Mouse (Mus musculus) embryonic facial prominence, embryonic 10.5 days (tissue): ENCODE measurements around the gene Arhgef3. TPM values are rescaled to one million over a fixed set of nuclear protein-coding genes. Genes with fewer than 3 reads are reported as not detected.

Experiments
- DNase-seq: peaks from one replicate; pipeline ENCODE4 v3.0.0-alpha.2; 2017; ENCODE audit warnings: low spot score
- H3K27ac ChIP-seq: fragments of 300-500 bp; sonication (generic); replicated peaks from 2 replicates; pipeline ENCODE4 v1.5.1; 2016; ENCODE audit warnings: mild to moderate bottlenecking
- H3K27me3 ChIP-seq: fragments of 300-500 bp; sonication (generic); replicated peaks from 2 replicates; pipeline ENCODE4 v1.6.1; 2016; ENCODE audit warnings: low read depth, mild to moderate bottlenecking; ENCODE audit not compliant: poor library complexity, severe bottlenecking
- H3K36me3 ChIP-seq: fragments of 300-500 bp; sonication (generic); replicated peaks from 2 replicates; pipeline ENCODE4 v1.6.1; 2016; ENCODE audit warnings: mild to moderate bottlenecking, moderate library complexity
- H3K4me1 ChIP-seq: fragments of 300-500 bp; sonication (generic); 2 replicates; pipeline ENCODE4 v1.6.1; 2016
- H3K4me3 ChIP-seq: fragments of 300-500 bp; sonication (generic); 2 replicates; pipeline ENCODE4 v1.5.1; 2016; ENCODE audit warnings: mild to moderate bottlenecking, moderate library complexity
- H3K9me3 ChIP-seq: fragments of 300-500 bp; sonication (generic); 2 replicates; pipeline ENCODE4 v1.6.1; 2016; ENCODE audit warnings: mild to moderate bottlenecking
- WGBS: fragments of 180-500 bp; shearing (Covaris S2); methylation state at CpG from one replicate; pipeline ENCODE4 v1.1.7; 2016; 5-methylcytosine and 5-hydroxymethylcytosine counted together
- polyA plus RNA-seq: library from polyadenylated mRNA; unstranded; fragments of >200 nt; fragmentation: Nextera tagmentation; extraction: Ambion mirVana; gene quantifications from 2 replicates; pipeline ENCODE4 v1.2.1, GENCODE M21; 2016

Arhgef3 gene
- 3.8 and 4.0 TPM in 2 replicates for polyA plus RNA-seq

GRCm38 (mm10) chr14:27114362-27115274, at the start of gene Arhgef3:
TSS of gene Arhgef3 (plus strand) at chr14:27114899.
- under 1% methylated on average over 58 of the region's 58 CpGs for WGBS
- Histone ChIP-seq H3K9me3 (no peaks in the 10 kb centered on the region), H3K4me3 (peak within 1 kb of the TSS; percentile 69), H3K27ac (peak within 1 kb of the TSS; percentile 19), H3K27me3 (peaks cover 55% of the 10 kb centered on the region), H3K4me1 (peaks cover 14% of the 10 kb centered on the region), H3K36me3 (no peaks in the 10 kb centered on the region)
- peak; percentile 81 for DNase-seq

DNA sequence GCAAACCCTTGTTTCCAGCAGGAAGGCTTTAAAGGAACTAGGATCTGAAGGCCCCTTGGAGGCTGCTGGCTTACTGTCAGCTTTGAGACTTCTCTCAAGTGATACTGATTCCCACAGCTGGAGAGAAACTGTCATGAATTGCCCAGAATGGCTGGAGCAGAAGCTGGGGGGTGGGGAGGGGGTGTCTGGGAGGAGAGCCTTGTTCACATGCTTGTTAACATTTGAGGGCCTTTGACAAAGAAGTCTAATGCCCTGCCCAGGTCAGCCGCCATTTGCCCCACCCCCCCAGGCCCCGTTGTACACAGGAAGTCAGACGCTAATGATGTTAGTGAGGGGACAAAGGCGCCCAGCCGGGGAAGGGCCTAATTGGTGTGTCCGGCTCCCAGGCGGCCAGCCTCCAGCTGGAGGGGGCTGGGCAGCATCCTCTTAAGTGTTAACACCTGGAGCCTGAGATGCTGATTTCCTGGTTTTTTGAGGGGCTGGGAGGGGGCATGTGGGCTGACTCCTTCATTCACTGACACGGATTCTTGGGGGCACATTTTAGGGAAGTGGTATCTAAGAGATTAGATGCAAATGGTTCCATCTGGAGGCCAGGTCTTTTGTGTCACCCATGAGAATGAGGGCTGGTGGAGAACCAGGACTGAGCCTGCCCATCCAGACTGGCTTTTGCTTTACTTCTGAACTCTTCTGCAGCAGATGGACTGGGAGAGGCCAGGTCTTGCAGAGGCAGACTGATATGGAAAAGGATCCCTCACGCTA, 48.3 kb upstream of the Arhgef3 start:
- DNase-seq: peak; percentile 94
- Histone ChIP-seq H3K27me3 (no peaks in the 10 kb centered on the region), H3K4me1 (peaks cover 96% of the 10 kb centered on the region), H3K27ac (peak overlapping the region; percentile 81), H3K36me3 (0 out of 2 replicates have a peak, but pooled peaks cover 5% of the 10 kb centered on the region), H3K9me3 (no peaks in the 10 kb centered on the region), H3K4me3 (peak overlapping the region; percentile 33)
- WGBS: 3% methylated on average over 9 of the region's 9 CpGs

- H3K27me3 ChIP-seq: no peaks in the 10 kb centered on the region
- peak overlapping the region; percentile 33 for H3K4me3 ChIP-seq
- 0 out of 2 replicates have a peak, but pooled peaks cover 3% of the 10 kb centered on the region for H3K36me3 ChIP-seq
- peak; percentile 78 for DNase-seq
- 14% methylated on average over 6 of the region's 6 CpGs for WGBS
- no peaks in the 10 kb centered on the region for H3K9me3 ChIP-seq
- H3K4me1 ChIP-seq: peaks cover 98% of the 10 kb centered on the region
- peak overlapping the region; percentile 81 for H3K27ac ChIP-seq
These were observed 46.8 kb upstream of the Arhgef3 start for GRCm38 (mm10) chr14:27067866-27068271.

DNA sequence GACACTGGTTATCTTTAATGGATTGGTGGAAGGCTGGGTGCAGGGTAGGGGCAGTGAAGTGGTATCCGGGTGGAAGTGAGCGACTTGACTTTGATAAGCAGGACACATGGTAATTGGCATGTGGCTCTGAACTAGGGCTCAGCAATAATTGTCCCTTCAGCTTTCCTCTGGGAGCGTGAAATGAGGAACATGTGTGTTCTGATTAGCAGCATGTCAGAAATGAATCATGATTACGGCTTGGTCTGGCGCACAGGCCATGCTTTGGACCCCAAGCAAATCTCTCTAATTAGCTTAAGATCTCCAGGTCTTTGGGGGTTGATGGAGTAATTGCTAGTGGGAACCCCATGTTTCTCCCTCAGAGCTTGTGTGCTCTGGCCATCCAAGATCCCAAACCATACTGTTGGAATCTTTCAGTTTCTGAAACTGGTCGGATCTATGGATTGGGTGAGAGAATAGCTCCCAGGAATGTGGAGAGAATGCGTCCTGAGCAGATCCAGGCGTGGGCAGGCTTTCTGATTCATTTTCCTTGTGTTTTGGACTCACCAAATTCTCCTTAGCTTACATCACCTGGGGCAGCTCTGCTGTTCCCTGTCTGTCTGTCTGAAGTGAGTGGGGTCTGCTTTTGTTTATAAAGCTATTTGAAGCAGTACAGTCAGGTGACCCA, 45.1 kb upstream of the Arhgef3 start:
- WGBS: 28% methylated on average over 8 of the region's 8 CpGs
- Histone ChIP-seq H3K9me3 (no peaks in the 10 kb centered on the region), H3K27ac (peak overlapping the region; percentile 81), H3K36me3 (0 out of 2 replicates have a peak, but pooled peaks cover 5% of the 10 kb centered on the region), H3K4me1 (peaks cover 98% of the 10 kb centered on the region), H3K4me3 (peak overlapping the region; percentile 14; the same call in 1 of the 2 replicates), H3K27me3 (no peaks in the 10 kb centered on the region)
- peak; percentile 65 for DNase-seq

- Histone ChIP-seq H3K27me3 (no peaks in the 10 kb centered on the region), H3K27ac (peak overlapping the region; percentile 81), H3K4me1 (peaks cover 100% of the 10 kb centered on the region), H3K4me3 (0 out of 2 replicates have a peak overlapping the region, but pooled peaks have one; percentile 16), H3K36me3 (0 out of 2 replicates have a peak, but pooled peaks cover 5% of the 10 kb centered on the region), H3K9me3 (no peaks in the 10 kb centered on the region)
- WGBS: 23% methylated on average over 3 of the region's 3 CpGs
- no peak for DNase-seq
These were observed 44.6 kb upstream of the Arhgef3 start for GRCm38 (mm10) chr14:27070128-27070527.

DNA sequence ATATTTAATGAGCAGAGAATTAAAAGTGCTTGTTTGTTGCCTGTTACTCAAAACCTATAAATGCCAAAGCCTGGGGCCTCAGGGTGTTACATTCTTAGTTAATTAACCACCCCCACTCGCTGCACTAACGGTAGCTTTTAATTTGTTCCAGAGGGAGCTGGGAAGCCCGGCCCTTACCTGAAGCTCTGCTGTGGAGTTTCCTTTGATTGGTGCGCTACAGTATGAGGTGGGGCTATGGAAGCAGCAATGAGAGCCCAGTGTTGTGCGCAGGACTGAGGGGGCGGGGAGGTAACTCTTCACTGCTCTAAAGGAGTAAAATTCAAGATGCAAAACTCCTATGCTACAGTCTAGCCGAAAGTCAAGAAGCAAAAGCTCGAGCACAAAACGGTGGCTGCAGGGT, 43.9 kb upstream of the Arhgef3 start:
- 8% methylated on average over 9 of the region's 9 CpGs for WGBS
- Histone ChIP-seq H3K27ac (peak overlapping the region; percentile 81), H3K36me3 (0 out of 2 replicates have a peak, but pooled peaks cover 5% of the 10 kb centered on the region), H3K27me3 (no peaks in the 10 kb centered on the region), H3K4me3 (0 out of 2 replicates have a peak overlapping the region, but pooled peaks have one; percentile 16), H3K4me1 (peaks cover 100% of the 10 kb centered on the region), H3K9me3 (no peaks in the 10 kb centered on the region)
- DNase-seq: peak; percentile 50

- Histone ChIP-seq H3K4me1 (peaks cover 100% of the 10 kb centered on the region), H3K27me3 (no peaks in the 10 kb centered on the region), H3K36me3 (peaks cover 15% of the 10 kb centered on the region), H3K4me3 (no peak overlapping the region; the same call in 1 of the 2 replicates), H3K27ac (peak overlapping the region; percentile 81), H3K9me3 (no peaks in the 10 kb centered on the region)
- WGBS: 15% methylated on average over 3 of the region's 3 CpGs
- peak; percentile 74 for DNase-seq
These were observed 42.7 kb upstream of the Arhgef3 start for GRCm38 (mm10) chr14:27071985-27072384.

- Histone ChIP-seq H3K27ac (peak overlapping the region; percentile 60), H3K36me3 (peaks cover 31% of the 10 kb centered on the region), H3K4me1 (peaks cover 74% of the 10 kb centered on the region), H3K27me3 (no peaks in the 10 kb centered on the region), H3K9me3 (no peaks in the 10 kb centered on the region), H3K4me3 (no peak overlapping the region)
- WGBS: 59% methylated on average over 6 of the region's 6 CpGs
- DNase-seq: no peak
These were observed 39.6 kb upstream of the Arhgef3 start for GRCm38 (mm10) chr14:27075084-27075483.

GRCm38 (mm10) chr14:27075909-27076521, 38.7 kb upstream of the Arhgef3 start:
- Histone ChIP-seq H3K4me3 (no peak overlapping the region), H3K9me3 (no peaks in the 10 kb centered on the region), H3K4me1 (peaks cover 73% of the 10 kb centered on the region), H3K36me3 (peaks cover 41% of the 10 kb centered on the region), H3K27ac (peak overlapping the region; percentile 49), H3K27me3 (no peaks in the 10 kb centered on the region)
- WGBS: 76% methylated on average over 8 of the region's 8 CpGs
- DNase-seq: no peak

DNA sequence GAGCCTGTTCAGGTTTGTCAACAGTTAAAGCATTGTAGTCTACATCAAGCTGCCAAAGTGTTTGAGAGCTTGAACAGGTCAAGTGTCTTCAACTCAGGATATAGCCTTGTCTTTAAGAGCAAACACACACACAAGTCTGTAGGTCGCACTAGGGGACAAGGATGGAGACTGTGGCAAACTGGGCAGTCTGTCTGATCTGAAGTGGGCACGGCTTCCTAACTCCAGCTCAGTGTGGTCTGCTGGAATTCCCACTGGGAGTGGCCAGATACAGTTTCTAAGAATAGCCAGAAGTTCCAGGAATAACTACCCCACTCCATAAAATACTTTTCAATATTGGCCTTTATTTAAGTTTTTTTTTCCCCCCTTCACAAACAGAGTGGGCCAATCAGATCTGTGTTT, 38.2 kb upstream of the Arhgef3 start:
- 83% methylated on average over 2 of the region's 2 CpGs for whole genome bisulfite sequencing
- Histone ChIP-seq H3K4me1 (peaks cover 71% of the 10 kb centered on the region), H3K9me3 (no peaks in the 10 kb centered on the region), H3K4me3 (no peak overlapping the region), H3K36me3 (peaks cover 41% of the 10 kb centered on the region), H3K27me3 (no peaks in the 10 kb centered on the region), H3K27ac (peak overlapping the region; percentile 49)
- no peak for DNase-seq

GRCm38 (mm10) chr14:27081536-27082275, 33.0 kb upstream of the Arhgef3 start:
- DNase-seq: no peak
- Histone ChIP-seq H3K9me3 (no peaks in the 10 kb centered on the region), H3K36me3 (peaks cover 72% of the 10 kb centered on the region), H3K27ac (no peak overlapping the region), H3K4me3 (no peak overlapping the region), H3K4me1 (peaks cover 39% of the 10 kb centered on the region), H3K27me3 (no peaks in the 10 kb centered on the region)
- WGBS: 72% methylated on average over 5 of the region's 5 CpGs
